Mouse (Mus musculus) Patski (cell line): ENCODE measurements at regions not wholly inside any gene's neighbourhood (a gene's known extent, or its start where the extent isn't known, plus 50 kb on each side); places are given as distances from the start of the nearest gene placed in this dataset.
A peak's percentile ranks its signal among the peaks of the same experiment; 100 is the strongest.

Experiments
- ATAC-seq: fragments of 100-300 bp; one replicate; pipeline ENCODE4 v1.8.0; 2021
- CTCF ChIA-PET: fragments of 350-600 bp; sonication (Branson Sonifier 250); formaldehyde crosslinking; loops from one replicate; lab custom pipeline; 2022; ENCODE audit warnings: inconsistent platforms; lab: Charles Lee
- POLR2A ChIA-PET: fragments of 350-600 bp; sonication (Branson Sonifier 250); formaldehyde crosslinking; loops from one replicate; lab custom pipeline; 2022; ENCODE audit warnings: antibody characterized with exemption, inconsistent platforms; lab: Charles Lee
- DNase-seq: peaks from one replicate; pipeline ENCODE4 v3.0.0-alpha.2; 2011; ENCODE audit warnings: low read depth, low spot score
- H3K27me3 ChIP-seq: fragments of 371-371 bp; one replicate; pipeline ENCODE4 v1.5.1; 2021
- CTCF ChIP-seq: fragments of 100-300 bp; IDR thresholded peaks from one replicate; pipeline ENCODE4 v1.5.1; 2021
- in situ Hi-C: fragments of 300-500 bp; cut with MboI; formaldehyde crosslinking; loops from 3 replicates; pipeline ENCODE4 v1.11.1; 2018; ENCODE audit warnings: low pct_unique_long_range_greater_than_20kb, mixed read lengths

DNA sequence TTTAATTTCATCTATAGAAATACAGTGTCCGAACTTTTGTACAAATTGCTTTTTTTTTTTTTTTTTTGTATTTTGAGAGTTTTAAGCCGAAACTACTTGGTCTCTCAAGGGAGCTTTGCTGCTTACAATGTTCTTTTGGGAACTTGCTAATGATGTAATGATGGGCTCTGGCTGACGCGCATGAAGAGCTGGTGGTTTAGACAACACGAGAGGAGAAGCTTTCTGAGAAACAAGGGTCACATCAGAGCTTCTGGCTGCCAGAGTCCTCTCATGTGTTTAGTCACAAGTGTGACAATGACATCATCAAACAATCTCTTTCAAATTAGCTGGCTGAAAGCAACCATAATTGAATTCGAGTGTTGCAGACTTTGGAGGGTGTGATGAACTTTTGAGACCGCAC is 98.9 kb upstream of the Npvf start:
- H3K27me3 ChIP-seq = peaks cover 20% of the 10 kb centered on the region
- ATAC-seq (no peak), DNase-seq (no peak)
- no peak for TF ChIP-seq CTCF
- in situ Hi-C loops = no loop called here
- ChIA-PET POLR2A (no interaction called here), CTCF (no interaction called here)

DNA sequence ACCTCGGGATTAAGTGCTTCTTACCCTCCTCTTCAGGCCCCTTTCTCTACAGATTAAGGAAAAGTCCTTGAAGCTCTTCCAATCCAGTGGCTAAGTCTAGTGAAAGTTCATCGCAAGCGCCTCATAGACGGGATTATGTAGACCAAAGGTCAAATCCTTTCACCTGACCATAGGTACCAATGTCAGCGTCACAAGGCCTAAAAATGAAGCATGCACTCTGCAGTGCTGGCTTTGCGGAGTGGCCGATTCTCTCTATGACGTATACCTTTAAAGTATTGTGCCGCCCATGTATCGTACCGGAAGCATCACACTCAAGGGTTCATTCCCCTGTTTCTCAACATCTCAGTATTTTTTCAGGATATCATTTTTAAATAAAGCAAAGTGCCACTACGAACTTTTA is 100.5 kb upstream of the Npvf start:
- DNase-seq (no peak), ATAC-seq (no peak)
- TF ChIP-seq CTCF = no peak
- peaks cover 24% of the 10 kb centered on the region for H3K27me3 ChIP-seq
- ChIA-PET CTCF (no interaction called here), POLR2A (no interaction called here)
- in situ Hi-C loops = no loop called here

DNA sequence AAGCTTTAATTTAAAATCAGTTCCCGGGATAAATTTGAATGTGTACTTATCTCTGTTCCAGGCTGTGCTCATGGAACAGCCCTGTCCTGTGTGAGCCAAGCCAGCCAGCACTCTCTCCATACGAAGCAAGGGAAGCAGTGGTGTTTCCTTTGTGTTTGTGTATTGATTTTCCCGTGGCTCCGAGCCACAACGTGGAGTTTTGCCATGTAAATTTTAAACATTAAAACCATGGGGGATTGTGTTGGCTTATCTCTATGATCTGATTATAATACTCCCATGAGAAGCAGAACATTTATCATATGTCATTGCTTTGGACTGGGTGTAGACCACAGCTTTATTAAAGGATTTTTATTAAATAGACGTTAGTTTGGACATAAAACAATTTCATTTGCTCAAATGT is 106.1 kb upstream of the Npvf start:
- in situ Hi-C loops = no loop called here
- no peak for DNase-seq
- CTCF ChIA-PET = no interaction called here
- TF ChIP-seq CTCF = no peak
- POLR2A ChIA-PET = no interaction called here
- peaks cover 41% of the 10 kb centered on the region for H3K27me3 ChIP-seq
- ATAC-seq = no peak

DNA sequence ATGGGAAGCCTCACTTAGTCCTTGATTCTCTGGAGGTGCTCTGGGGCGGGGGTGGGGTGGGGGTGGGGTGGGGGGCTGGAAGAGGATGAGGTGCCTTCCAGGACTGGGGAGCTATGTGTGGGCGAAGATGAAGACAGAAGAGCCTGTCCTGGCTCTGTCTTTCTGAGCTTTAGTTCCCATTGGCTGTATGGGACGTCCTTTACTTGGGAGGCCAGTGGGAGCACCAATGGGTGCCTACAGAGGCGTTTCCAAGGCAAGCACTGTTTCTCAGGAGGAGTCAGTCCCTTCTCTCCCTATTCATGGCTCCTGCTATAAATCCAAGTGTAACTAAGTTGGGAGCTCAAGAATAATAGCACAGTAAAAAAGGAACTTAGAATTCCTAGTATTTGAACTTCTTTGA is 108.9 kb upstream of the Npvf start:
- H3K27me3 ChIP-seq = peaks cover 40% of the 10 kb centered on the region
- in situ Hi-C loops = no loop called here
- ChIA-PET POLR2A (no interaction called here), CTCF (no interaction called here)
- DNase-seq (no peak), ATAC-seq (no peak)
- TF ChIP-seq CTCF = no peak

DNA sequence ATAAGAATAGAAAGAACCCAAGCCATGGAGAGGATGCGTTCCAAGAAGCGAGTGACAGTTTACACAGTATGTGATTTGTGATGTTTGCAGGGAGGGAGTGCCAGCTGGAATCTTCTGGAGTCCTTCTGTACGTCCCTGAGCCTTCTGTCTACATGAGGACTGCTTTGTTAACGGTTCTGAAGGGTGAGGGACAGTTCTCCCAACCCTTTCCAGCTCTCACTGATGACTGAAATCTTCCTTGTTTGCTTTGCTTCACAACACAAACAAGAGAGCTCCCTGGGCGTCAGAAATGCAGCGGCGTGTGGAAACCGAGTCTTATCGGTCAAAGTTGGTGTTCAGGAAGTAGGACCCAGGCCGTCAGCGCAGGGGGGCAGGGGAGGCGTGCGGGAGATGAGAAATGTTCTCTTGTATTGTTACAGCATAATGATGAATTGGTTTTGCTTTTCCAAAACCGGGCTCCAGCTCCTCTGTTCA is 112.2 kb upstream of the Npvf start:
- in situ Hi-C loops = no loop called here
- H3K27me3 ChIP-seq = peaks cover 38% of the 10 kb centered on the region
- ATAC-seq (no peak), DNase-seq (no peak)
- ChIA-PET CTCF (no interaction called here), POLR2A (no interaction called here)
- no peak for TF ChIP-seq CTCF

DNA sequence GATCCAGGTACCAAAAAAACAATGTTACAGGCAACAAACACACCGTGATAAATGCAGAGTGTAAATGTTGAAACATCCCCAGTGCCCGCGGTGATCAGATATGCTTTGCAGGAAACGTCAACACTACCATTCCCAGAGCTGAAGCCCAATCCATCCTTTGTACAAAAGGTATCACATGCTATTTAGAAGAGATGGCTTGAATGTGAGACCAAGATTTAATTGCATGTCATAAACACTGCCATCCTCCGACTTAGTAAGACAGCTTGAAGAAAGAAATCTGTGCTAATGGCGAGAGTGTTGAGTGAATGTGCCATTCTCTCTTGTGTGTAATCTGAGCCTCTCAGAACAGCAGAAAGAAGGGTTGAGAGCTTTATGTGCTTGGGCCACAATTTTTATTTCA is 112.9 kb upstream of the Npvf start:
- no peak for TF ChIP-seq CTCF
- ATAC-seq (no peak), DNase-seq (no peak)
- in situ Hi-C loops = no loop called here
- POLR2A ChIA-PET = no interaction called here
- H3K27me3 ChIP-seq = peaks cover 35% of the 10 kb centered on the region
- CTCF ChIA-PET = no interaction called here

DNA sequence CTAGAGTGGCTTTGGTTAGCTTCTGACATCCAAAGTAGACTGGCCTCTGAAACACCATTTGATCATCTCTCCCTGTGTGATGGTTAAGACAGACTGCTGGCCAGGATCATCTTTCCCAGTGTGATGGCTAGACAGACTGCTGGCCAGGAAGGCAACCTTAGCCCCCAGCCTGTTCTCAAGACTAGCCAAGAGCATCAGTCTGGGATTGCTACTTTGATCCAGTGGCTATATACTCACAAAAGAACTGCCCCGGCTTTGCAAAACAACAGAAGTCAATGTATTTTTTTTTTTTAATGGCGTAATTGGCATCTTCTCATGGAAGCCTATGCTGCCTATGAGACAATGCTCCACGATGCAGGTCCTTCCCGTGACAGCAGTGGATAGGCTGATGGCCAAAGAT is 113.6 kb upstream of the Npvf start:
- TF ChIP-seq CTCF = no peak

DNA sequence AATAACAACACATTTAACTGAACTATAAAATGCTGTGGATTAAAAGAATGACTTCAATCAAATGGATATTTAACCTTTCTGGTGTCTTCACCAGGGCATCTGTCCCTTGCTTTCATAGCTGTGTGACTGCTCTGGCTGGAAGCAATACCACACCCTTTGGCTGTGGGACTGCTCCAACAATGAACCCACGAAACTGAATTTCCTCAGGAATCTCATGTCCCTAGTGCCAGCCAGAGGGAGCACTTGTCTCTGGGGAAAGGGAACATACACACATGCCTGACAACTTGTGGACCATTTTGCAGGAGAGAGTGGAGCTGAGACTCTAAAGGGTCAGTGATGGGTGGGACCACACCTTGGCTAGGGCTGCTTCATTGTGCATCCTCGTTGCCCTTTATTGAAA is 114.9 kb upstream of the Npvf start:
- ATAC-seq (no peak), DNase-seq (no peak)
- no peak for TF ChIP-seq CTCF
- in situ Hi-C loops = no loop called here
- H3K27me3 ChIP-seq = peaks cover 20% of the 10 kb centered on the region
- POLR2A ChIA-PET = no interaction called here
- CTCF ChIA-PET = no interaction called here

More for the DNA sequence above, 113.6 kb upstream of the Npvf start:
- ATAC-seq = no peak
- POLR2A ChIA-PET = no interaction called here
- no peak for DNase-seq
- CTCF ChIA-PET = no interaction called here
- in situ Hi-C loops = no loop called here
- H3K27me3 ChIP-seq = peaks cover 31% of the 10 kb centered on the region

DNA sequence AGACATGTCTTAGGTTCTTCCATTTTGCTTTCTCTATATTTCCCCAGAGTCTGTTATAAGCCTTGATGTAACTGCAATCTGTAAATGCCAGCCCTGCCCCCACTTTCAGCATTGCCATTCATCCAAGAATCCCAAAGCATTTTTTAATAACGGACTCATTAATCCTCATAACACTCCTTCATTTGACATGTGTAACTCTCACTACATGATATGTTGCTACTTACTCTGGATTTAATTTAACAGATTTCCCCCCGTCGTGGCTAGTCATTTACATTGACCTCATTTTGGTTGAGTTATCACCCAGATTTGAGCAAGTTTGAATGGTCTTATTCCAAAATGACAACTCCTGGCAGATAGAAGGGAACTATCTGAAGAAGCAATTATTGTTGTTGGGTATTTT is 116.2 kb upstream of the Npvf start:
- POLR2A ChIA-PET = no interaction called here

DNA sequence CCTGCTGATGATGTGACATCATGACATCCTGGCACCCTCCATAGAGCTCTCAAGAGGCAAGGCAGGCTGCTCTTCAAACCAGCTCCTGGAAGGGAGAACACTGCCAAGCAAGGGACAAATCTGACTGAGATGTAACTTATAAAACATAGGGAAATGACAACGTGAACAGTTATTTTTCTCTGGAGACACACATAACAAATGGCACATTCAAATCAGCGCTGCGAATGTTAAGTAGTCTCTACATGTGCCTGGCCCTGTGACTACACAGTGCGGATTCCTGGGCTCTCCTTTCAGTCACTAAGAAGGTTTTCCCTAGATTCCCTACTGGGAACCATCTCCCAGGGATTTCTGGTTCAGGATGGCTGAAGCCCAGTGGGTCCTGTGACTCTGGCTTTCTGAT is 121.4 kb upstream of the Npvf start:
- CTCF ChIA-PET = no interaction called here
- POLR2A ChIA-PET = no interaction called here
- no peak for DNase-seq
- no peak for ATAC-seq
- in situ Hi-C loops = no loop called here
- peaks cover 13% of the 10 kb centered on the region for H3K27me3 ChIP-seq
- TF ChIP-seq CTCF = no peak

More for the DNA sequence above, 116.2 kb upstream of the Npvf start:
- H3K27me3 ChIP-seq = peaks cover 20% of the 10 kb centered on the region
- in situ Hi-C loops = no loop called here
- CTCF ChIA-PET = no interaction called here
- no peak for ATAC-seq
- no peak for DNase-seq
- no peak for TF ChIP-seq CTCF

DNA sequence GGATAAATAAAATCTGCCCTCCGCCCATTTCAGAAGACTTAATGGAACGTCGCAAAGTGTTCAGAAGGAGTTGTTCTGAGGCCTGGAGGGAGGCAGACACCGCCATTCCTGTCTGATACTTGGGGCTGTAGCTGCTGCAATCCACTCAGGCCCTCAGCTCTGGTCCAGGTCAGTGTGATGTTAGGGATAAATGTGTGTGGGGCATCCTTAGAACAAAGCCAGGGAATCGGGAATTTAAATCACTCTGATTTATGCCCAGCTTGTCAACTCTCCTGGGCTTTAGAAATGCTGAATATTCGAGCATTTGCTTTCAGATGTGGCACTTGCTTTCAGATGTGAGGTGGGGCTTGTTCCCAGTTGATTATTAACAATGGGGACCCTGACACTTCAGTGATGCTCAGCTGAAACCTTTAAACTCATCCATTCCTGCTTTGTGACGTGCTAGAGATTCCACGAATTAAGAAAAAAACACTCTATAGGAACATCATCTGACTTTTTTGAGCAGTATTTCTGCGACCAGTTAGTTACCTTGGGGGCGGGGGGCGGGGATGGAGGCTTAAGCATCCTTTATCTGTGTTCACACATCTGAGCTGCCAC is 122.1 kb upstream of the Npvf start:
- no peak for TF ChIP-seq CTCF
- ChIA-PET POLR2A (no interaction called here), CTCF (no interaction called here)
- peaks cover 7% of the 10 kb centered on the region for H3K27me3 ChIP-seq
- no peak for DNase-seq
- no peak for ATAC-seq
- in situ Hi-C loops = no loop called here

DNA sequence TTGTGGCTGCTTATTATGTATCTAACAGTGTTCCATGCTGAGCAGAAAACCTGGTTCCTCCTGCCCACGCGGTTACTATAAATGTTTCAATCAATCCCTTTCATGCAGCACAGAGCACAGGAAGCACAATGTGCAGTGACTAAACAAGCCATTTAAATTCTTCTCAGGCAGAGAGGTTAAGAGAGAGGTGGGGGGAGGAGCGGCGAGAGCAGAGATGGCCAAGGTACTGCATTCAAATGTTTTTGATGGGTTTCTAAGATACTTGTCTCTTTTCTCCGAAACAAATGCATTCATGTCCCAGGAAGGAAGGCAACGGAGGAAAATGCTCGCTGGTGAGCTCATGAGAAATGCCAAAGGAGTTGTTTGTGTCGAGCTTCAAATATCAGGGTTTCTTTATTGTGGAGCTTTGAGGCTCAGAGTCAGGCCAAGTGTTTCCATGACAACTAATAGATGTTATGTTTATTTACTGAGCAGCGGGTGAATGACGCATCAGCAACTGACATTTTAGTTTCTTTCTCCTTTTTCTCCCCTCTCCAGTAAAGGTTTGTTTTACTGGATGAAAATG is 122.8 kb upstream of the Npvf start:
- DNase-seq (peak; percentile 15), ATAC-seq (no peak)
- peaks cover 5% of the 10 kb centered on the region for H3K27me3 ChIP-seq
- no peak for TF ChIP-seq CTCF
- ChIA-PET POLR2A (no interaction called here), CTCF (no interaction called here)
- in situ Hi-C loops = no loop called here
